Mouse (Mus musculus) left cerebral cortex, postnatal 36 days (tissue): ENCODE measurements at regions not wholly inside any gene's neighbourhood (a gene's known extent, or its start where the extent isn't known, plus 50 kb on each side); places are given as distances from the start of the nearest gene placed in this dataset.

ENCODE experiments used
- DNase-seq, 2 experiments: peaks; one replicate each; pipeline ENCODE4 v3.0.0; 2021 to 2022; ENCODE audit warnings: low spot score in 2 of 2, mixed read lengths in 1 of 2
- intact Hi-C: fragments of 180-260 bp; cut with DNase I; formaldehyde crosslinking; loops from one replicate; pipeline ENCODE4 v1.15.1; 2025

GRCm38 (mm10) chr7:136033536-136033935 lies 317.4 kb upstream of the Mki67 start:
- intact Hi-C loops, result no loop called here
- no peak for DNase-seq

DNA sequence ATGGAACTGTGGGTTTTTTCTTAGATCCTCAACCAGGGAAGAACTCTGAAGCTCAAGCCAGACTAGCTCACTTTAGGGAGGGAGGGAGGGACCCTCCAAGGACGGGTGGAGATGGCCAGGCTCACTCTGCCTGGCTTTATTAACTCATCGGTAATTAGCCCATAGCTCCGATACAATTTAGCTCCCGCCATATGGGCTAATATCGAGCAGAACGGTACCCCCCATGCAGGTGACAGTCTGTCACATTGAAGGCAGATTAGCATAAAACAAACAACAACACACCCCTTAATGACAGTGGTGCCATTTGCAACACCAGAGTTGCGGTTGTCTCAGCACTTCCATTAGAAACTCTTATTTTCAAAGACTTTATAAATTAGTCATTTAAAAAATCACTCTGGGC lies 319.6 kb upstream of the Mki67 start:
- intact Hi-C loops, result no loop called here

DNA sequence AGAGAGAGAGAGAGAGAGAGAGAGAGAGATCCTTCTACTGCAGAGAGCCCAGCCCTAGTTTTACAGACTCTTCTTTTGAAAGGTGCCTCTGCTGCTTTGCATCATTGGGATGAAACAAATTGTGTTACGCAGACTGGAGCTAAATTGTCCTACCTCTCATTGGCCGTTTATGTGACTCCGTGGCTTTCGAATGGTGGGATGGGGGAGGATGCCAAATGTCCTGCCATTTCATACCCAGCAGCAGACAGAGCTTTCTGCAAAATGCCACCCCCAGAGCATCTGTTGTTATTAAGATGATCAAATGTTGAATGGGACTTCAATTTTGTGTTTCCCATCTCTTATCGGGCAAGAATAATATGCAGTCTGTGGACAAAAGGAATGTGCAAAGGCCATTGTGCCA lies 321.9 kb upstream of the Mki67 start:
- peak in 1 of 2 experiments; percentile 15 for DNase-seq
- intact Hi-C loops, result no loop called here

More for the DNA sequence above, 319.6 kb upstream of the Mki67 start:
- DNase-seq, result no peak

GRCm38 (mm10) chr7:136038906-136039305 lies 322.7 kb upstream of the Mki67 start:
- intact Hi-C loops, result no loop called here
- peak in 1 of 2 experiments; percentile 25 for DNase-seq

- no peak for DNase-seq
- intact Hi-C loops, result no loop called here
Observed at GRCm38 (mm10) chr7:136041921-136042320, 325.8 kb upstream of the Mki67 start.

- intact Hi-C loops, result no loop called here
- DNase-seq, result peak; percentile 42 to 58
Observed at GRCm38 (mm10) chr7:136046645-136047363, 330.6 kb upstream of the Mki67 start.

DNA sequence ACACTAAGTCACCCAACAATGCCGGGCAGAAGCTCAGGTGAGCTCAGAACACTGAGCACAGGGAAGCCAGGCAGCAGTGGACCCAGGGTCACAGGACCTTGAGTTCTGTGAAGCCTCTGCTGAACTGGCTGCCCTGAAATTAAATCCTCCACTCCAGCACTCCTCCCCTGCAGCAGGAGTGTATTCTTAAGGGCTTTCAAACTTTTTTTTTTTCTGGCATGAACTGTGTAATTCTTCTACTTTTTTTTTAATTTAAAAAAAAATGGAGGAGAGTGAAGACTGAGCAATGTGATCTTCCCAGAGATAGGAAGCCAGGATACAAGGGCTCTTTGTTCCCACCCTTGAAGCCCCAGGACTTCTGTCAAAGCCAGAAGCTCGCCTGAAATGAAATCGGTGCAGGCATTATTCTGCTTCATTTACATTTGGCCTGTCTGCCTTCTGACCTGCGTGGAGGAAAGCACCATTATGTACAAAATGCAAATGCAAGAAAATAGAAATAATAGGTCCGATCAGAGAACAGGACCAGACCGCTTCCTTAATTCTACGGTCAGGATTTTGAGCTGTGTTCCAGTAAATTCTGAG lies 331.3 kb upstream of the Mki67 start:
- intact Hi-C loops, result no loop called here
- DNase-seq, result no peak

DNA sequence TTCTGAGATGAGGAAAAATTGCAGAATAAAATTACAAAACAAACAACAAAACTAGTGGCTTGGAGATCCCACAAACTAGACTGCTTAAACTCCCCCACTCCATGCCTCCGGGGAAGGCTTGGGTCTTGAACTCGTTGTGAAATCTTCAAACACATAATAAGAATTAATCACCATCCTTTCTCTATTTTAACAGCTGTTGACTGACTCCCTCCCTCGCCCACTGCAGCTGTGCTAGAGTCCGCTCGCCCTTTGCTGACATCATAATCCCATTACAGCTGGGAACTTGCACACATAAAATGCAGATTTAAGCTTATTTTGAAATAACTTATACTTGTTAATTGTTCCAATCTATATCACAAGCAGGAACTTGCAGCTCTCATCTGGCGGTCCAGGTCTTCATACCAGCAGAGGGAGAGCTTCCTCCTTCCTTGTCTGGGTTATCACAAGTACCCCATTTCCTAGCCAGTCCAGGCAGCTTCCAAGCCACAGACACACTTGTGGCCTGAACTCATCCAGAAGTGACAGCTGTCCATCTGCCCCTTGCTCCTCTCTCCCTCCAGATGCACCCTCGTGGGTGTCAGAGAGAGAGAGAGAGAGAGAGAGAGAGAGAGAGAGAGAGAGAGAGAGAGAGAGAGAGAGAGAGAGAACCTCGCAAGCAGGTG lies 332.9 kb upstream of the Mki67 start:
- DNase-seq, result no peak
- intact Hi-C loops, result no loop called here

DNA sequence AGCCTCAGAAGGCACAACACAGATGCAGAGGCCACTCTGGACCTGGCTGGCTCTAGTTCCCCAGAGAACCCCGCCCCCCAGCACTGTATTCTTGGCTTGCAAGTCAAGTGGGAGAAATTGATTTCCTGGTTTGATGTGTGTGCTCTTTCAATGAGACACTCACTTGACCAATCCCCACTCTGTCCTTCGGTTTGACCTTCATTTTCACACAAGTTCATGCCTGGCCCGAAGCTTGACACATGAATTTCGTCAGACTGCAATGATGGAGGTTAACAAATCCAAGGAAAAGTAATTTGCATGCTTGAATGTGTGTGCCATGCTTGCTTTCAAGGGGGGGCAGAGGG lies 333.4 kb upstream of the Mki67 start:
- no peak for DNase-seq
- intact Hi-C loops, result no loop called here

DNA sequence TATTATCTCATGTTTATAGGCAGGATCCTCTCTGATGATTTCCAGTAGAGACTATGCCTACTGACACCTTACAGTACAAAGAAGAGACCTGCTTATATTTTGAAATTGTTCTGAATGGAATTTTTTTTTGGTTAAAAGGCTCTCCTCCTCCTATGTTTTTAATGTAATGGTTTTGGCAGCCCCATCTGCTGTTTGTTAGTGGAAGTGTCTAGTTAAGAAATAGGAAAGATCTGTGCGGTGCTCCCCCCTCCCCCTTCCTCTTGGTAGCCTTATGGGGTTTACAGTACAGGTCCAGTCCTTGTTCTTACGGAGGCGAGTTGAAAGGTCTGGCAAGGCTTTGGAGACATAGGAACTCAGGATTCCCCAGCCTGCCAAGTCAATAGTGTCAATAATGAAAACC lies 334.0 kb upstream of the Mki67 start:
- intact Hi-C loops, result loop anchor here (5.0 to 10.0 kb wide), 2 partner anchors 213 to 1275 kb away; no protein-coding TSS in a partner anchor
- DNase-seq, result no peak

- no peak for DNase-seq
- intact Hi-C loops, result loop anchor here (10.0 kb wide), 1 partner anchor 1268 kb away; no protein-coding TSS in a partner anchor
Observed at GRCm38 (mm10) chr7:136056876-136057484, 340.8 kb upstream of the Mki67 start.

DNA sequence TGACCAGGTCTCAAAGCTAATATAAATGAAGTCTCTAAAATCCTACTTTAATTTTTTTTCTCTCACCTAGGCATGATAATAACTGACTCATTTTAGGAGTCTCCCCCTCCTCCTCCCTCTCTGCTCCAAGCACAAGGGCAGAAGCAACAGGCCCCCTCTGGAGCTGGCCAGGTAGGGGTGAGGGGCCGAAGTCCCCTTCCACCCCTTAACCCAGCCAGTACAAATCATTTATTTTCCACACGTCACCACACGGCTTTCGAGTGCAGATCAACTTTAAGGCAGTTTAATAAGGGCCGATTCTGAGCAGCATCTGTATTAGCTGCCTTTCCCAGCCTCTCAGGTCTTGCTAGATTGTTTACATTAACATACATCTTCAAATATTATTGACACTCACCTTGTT lies 342.2 kb upstream of the Mki67 start:
- intact Hi-C loops, result loop anchor here (10.0 kb wide), 1 partner anchor 1266 kb away; no protein-coding TSS in a partner anchor
- DNase-seq, result no peak

DNA sequence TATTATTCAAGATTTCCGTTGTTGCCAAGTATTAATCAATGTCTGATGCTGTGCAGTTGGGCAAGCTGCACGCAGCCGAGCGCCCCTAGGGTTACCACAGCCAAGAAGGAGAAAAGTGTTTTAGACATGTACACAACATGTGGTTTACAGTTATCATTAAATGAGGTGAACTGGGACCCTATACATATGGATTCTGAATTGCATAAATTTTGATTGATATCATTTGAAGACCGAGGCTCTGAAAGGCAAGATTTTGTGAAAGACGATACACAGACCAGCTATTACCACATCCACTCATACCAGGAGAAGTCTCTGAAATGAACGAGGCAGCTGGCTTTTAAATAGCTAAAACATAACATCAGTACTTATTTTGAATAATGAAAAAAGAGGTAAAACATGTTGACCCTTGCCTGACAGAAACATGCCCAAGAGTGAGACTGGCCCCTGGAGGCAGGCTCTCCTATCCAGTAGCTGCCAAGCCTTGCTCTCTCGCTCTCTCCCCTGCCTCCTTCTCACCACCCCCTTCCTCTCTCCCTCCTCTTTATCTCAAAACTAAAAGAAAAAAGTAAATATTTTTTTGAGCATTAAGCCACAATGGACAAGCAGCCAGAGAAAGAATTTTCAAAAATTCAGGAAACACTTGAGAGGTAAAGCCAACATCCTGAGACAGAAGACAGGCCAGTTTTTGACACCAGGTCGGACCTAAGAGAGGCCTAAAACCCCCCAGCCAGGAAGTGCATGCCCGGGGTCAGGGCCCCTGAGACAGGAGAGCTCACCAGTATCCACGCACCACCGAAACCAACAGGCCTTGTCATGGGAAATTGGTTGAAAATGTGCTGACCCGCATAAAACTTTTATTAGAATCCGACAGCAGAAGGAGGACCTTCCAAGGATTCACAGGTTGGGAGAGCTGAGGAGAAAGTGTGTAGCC lies 342.9 kb upstream of the Mki67 start:
- DNase-seq, result no peak
- intact Hi-C loops, result loop anchor here (10.0 kb wide), 1 partner anchor 1266 kb away; no protein-coding TSS in a partner anchor

- intact Hi-C loops, result loop anchor here (5.0 to 10.0 kb wide), 2 partner anchors 427 to 1265 kb away; no protein-coding TSS in a partner anchor
- DNase-seq, result no peak
Observed at GRCm38 (mm10) chr7:136059896-136060295, 343.7 kb upstream of the Mki67 start.

GRCm38 (mm10) chr7:136060339-136061073 lies 344.3 kb upstream of the Mki67 start:
- peak; percentile 39 to 42 for DNase-seq
- intact Hi-C loops, result loop anchor here (5.0 kb wide), 1 partner anchor 427 kb away; no protein-coding TSS in a partner anchor

- intact Hi-C loops, result loop anchor here (5.0 kb wide), 1 partner anchor 425 kb away; no protein-coding TSS in a partner anchor
- no peak for DNase-seq
Observed at GRCm38 (mm10) chr7:136062658-136063057, 346.5 kb upstream of the Mki67 start.

- intact Hi-C loops, result no loop called here
- DNase-seq, result no peak
Observed at GRCm38 (mm10) chr7:136065038-136065678, 349.0 kb upstream of the Mki67 start.

- intact Hi-C loops, result no loop called here
- DNase-seq, result no peak
Observed at GRCm38 (mm10) chr7:136065679-136066055, 349.5 kb upstream of the Mki67 start.
